Mouse (Mus musculus) hindbrain, embryonic 14.5 days (tissue): ENCODE measurements at regions not wholly inside any gene's neighbourhood (a gene's known extent, or its start where the extent isn't known, plus 50 kb on each side); places are given as distances from the start of the nearest gene placed in this dataset.

ENCODE experiments used
- ATAC-seq: fragments of 200-750 bp; cut with Nextera tagmentation; 2 replicates; pipeline ENCODE4 v1.8.0; 2017; ENCODE audit warnings: moderate number of reproducible peaks, mild to moderate bottlenecking, moderate TSS enrichment, moderate library complexity; ENCODE audit not compliant: low FRiP score
- DNase-seq: peaks from one replicate; pipeline ENCODE4 v3.0.0-alpha.2; 2015; ENCODE audit warnings: low spot score
- H3K27ac ChIP-seq: fragments of 300-500 bp; sonication (generic); 2 replicates; pipeline ENCODE4 v1.5.1; 2014; ENCODE audit warnings: mild to moderate bottlenecking, moderate library complexity
- H3K27me3 ChIP-seq: fragments of 300-500 bp; sonication (generic); 2 replicates; pipeline ENCODE4 v1.6.1; 2014; ENCODE audit warnings: mild to moderate bottlenecking, low read length, mixed read lengths; ENCODE audit not compliant: control insufficient read depth, insufficient read depth
- H3K36me3 ChIP-seq: fragments of 300-500 bp; sonication (generic); replicated peaks from 2 replicates; pipeline ENCODE4 v1.6.1; 2014; ENCODE audit not compliant: control insufficient read depth, insufficient read depth
- H3K4me1 ChIP-seq: fragments of 300-500 bp; sonication (generic); replicated peaks from 2 replicates; pipeline ENCODE4 v1.6.1; 2014; ENCODE audit warnings: antibody characterized with exemption, low read length, mixed read lengths; ENCODE audit not compliant: control insufficient read depth, insufficient read depth
- H3K4me2 ChIP-seq: fragments of 300-500 bp; sonication (generic); replicated peaks from 2 replicates; pipeline ENCODE4 v1.6.1; 2014; ENCODE audit warnings: mild to moderate bottlenecking, moderate library complexity
- H3K4me3 ChIP-seq: fragments of 300-500 bp; sonication (generic); replicated peaks from 2 replicates; pipeline ENCODE4 v1.5.1; 2014; ENCODE audit warnings: mild to moderate bottlenecking, low read length
- H3K9ac ChIP-seq: fragments of 300-500 bp; sonication (generic); 2 replicates; pipeline ENCODE4 v1.6.1; 2014
- H3K9me3 ChIP-seq: fragments of 300-500 bp; sonication (generic); 2 replicates; pipeline ENCODE4 v1.6.1; 2016; ENCODE audit warnings: low read length; ENCODE audit not compliant: control insufficient read depth
- WGBS: fragments of 180-500 bp; shearing (Covaris S2); extraction: QIAGEN DNeasy Blood & Tissue Kit; methylation state at CpG from one replicate; pipeline ENCODE4 v1.1.7; 2014; 5-methylcytosine and 5-hydroxymethylcytosine counted together

GRCm38 (mm10) chr6:11727370-11727769 is 179.9 kb downstream of the Ndufa4 start:
- no peak overlapping the region for H3K4me3 ChIP-seq
- no peaks in the 10 kb centered on the region for H3K36me3 ChIP-seq
- WGBS: 31% methylated on average over 5 of the region's 5 CpGs
- no peaks in the 10 kb centered on the region for H3K4me1 ChIP-seq
- H3K9me3 ChIP-seq: no peaks in the 10 kb centered on the region
- no peaks in the 10 kb centered on the region for H3K27me3 ChIP-seq
- DNase-seq (peak; percentile 50), ATAC-seq (peak; percentile 86)
- no peak overlapping the region for H3K4me2 ChIP-seq
- 0 out of 2 replicates have a peak overlapping the region, but pooled peaks have one; percentile 29 for H3K27ac ChIP-seq
- no peak overlapping the region for H3K9ac ChIP-seq

GRCm38 (mm10) chr6:11723519-11723918 is 183.8 kb downstream of the Ndufa4 start:
- H3K9me3 ChIP-seq: no peaks in the 10 kb centered on the region
- no peak overlapping the region for H3K9ac ChIP-seq
- no peaks in the 10 kb centered on the region for H3K27me3 ChIP-seq
- 63% methylated on average over 2 of the region's 2 CpGs for WGBS
- no peak for ATAC-seq
- DNase-seq: no peak
- H3K27ac ChIP-seq: no peak overlapping the region
- no peak overlapping the region for H3K4me2 ChIP-seq
- no peak overlapping the region for H3K4me3 ChIP-seq
- no peaks in the 10 kb centered on the region for H3K4me1 ChIP-seq
- no peaks in the 10 kb centered on the region for H3K36me3 ChIP-seq

GRCm38 (mm10) chr6:11720274-11720673 is 187.0 kb downstream of the Ndufa4 start:
- Histone ChIP-seq H3K9ac (no peak overlapping the region), H3K4me1 (no peaks in the 10 kb centered on the region), H3K27ac (no peak overlapping the region), H3K4me3 (no peak overlapping the region), H3K9me3 (no peaks in the 10 kb centered on the region), H3K4me2 (no peak overlapping the region), H3K27me3 (no peaks in the 10 kb centered on the region), H3K36me3 (no peaks in the 10 kb centered on the region)
- 90% methylated on average over 4 of the region's 4 CpGs for WGBS
- no peak for DNase-seq
- ATAC-seq: no peak

GRCm38 (mm10) chr6:11710581-11710980 is 196.7 kb downstream of the Ndufa4 start:
- no peaks in the 10 kb centered on the region for H3K27me3 ChIP-seq
- H3K4me1 ChIP-seq: no peaks in the 10 kb centered on the region
- WGBS: 87% methylated on average over 2 of the region's 2 CpGs
- no peak overlapping the region for H3K9ac ChIP-seq
- H3K4me2 ChIP-seq: no peak overlapping the region
- no peak for DNase-seq
- no peak overlapping the region for H3K27ac ChIP-seq
- ATAC-seq: no peak
- H3K9me3 ChIP-seq: no peaks in the 10 kb centered on the region
- H3K36me3 ChIP-seq: no peaks in the 10 kb centered on the region
- no peak overlapping the region for H3K4me3 ChIP-seq

- no peak for ATAC-seq
- Histone ChIP-seq H3K27me3 (no peaks in the 10 kb centered on the region), H3K27ac (no peak overlapping the region), H3K4me3 (no peak overlapping the region), H3K4me1 (no peaks in the 10 kb centered on the region), H3K9ac (no peak overlapping the region), H3K4me2 (no peak overlapping the region), H3K36me3 (no peaks in the 10 kb centered on the region), H3K9me3 (no peaks in the 10 kb centered on the region)
- DNase-seq: no peak
These were observed 197.8 kb downstream of the Ndufa4 start for GRCm38 (mm10) chr6:11709465-11709864.
